Mouse (Mus musculus): ENCODE results near the gene Anapc7. TPM values are rescaled to one million over a fixed set of nuclear protein-coding genes. Genes with fewer than 3 reads are reported as not detected.

Gene Anapc7
- polyA plus RNA-seq, 1 experiment from 2014 or later = 27.4 TPM

DNA sequence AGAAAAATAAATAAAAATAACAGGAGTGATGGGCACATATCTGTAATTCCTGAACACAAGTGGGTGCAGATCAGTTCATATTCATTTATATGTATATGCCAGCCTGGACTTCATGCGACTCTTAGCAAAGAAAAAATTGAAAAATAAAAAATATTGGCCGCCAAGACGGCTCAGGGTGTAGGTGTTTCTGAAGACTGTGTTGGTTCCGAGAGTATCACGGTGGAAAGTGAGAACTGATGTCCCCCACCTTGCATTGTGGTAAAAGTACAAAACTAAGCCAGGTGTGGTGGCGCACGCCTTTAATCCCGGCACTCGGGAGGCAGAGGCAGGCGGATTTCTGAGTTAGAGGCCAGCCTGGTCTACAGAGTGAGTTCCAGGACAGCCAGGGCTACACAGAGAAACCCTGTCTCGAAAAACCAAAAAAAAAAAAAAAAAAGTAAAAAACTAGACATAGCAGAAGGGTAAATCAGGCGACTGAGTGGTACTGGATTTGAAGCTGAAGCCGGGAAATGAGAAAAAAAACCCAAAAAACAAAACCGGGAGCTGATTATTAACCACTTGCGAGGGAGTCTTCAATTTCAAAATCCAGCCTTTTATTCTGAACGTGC is 30.2 kb upstream of the Anapc7 start:
- no peak for DNase-seq (ENCODE audit: low spot score)
- Histone ChIP-seq H3K27ac (ENCODE audit: low read depth, low read length) (no peak overlapping the region), H3K4me2 (peak overlapping the region; percentile 74), H3K9me3 (ENCODE audit: control insufficient read depth, low read length) (no peaks in the 10 kb centered on the region), H3K27me3 (replicated peaks; ENCODE audit: control insufficient read depth, insufficient read depth, low read length) (no peaks in the 10 kb centered on the region), H3K9ac (ENCODE audit: low read depth, low read length) (peak overlapping the region; percentile 79), H3K36me3 (ENCODE audit: control insufficient read depth, insufficient read depth, low read length) (peaks cover 2% of the 10 kb centered on the region; the same call in 1 of the 2 replicates), H3K4me1 (replicated peaks; ENCODE audit: control insufficient read depth, insufficient read depth, low read length) (peaks cover 7% of the 10 kb centered on the region), H3K4me3 (ENCODE audit: low read depth, low read length) (peak overlapping the region; percentile 77)
- no peak for ATAC-seq (replicated peaks; ENCODE audit: low FRiP score)
- WGBS = 51% methylated on average over 15 of the region's 16 CpGs

GRCm38 (mm10) chr5:122391786-122392180 is 29.7 kb upstream of the Anapc7 start, which contains the start of gene Arpc3:
TSS of gene Arpc3 (plus strand) at chr5:122391878.
- H3K27ac ChIP-seq (ENCODE audit: low read depth, low read length) = 0 out of 2 replicates have a peak within 1 kb of the TSS, but pooled peaks have one; percentile 11
- H3K4me2 ChIP-seq = peak within 1 kb of the TSS; percentile 74
- peaks cover 7% of the 10 kb centered on the region for H3K4me1 ChIP-seq (replicated peaks; ENCODE audit: control insufficient read depth, insufficient read depth, low read length)
- H3K4me3 ChIP-seq (ENCODE audit: low read depth, low read length) = peak within 1 kb of the TSS; percentile 77
- no peaks in the 10 kb centered on the region for H3K9me3 ChIP-seq (ENCODE audit: control insufficient read depth, low read length)
- under 1% methylated on average over 39 of the region's 39 CpGs for WGBS
- peak within 1 kb of the TSS; percentile 79 for H3K9ac ChIP-seq (ENCODE audit: low read depth, low read length)
- H3K27me3 ChIP-seq (replicated peaks; ENCODE audit: control insufficient read depth, insufficient read depth, low read length) = no peaks in the 10 kb centered on the region
- H3K36me3 ChIP-seq (ENCODE audit: control insufficient read depth, insufficient read depth, low read length) = peaks cover 5% of the 10 kb centered on the region; the same call in 1 of the 2 replicates
- peak; percentile 89 for DNase-seq (ENCODE audit: low spot score)
- peak; percentile 90 for ATAC-seq (replicated peaks; ENCODE audit: low FRiP score)

GRCm38 (mm10) chr5:122392227-122393004 is 29.1 kb upstream of the Anapc7 start:
- WGBS = 10% methylated on average over 19 of the region's 19 CpGs
- Histone ChIP-seq H3K27ac (ENCODE audit: low read depth, low read length) (0 out of 2 replicates have a peak overlapping the region, but pooled peaks have one; percentile 11), H3K9ac (ENCODE audit: low read depth, low read length) (peak overlapping the region; percentile 79), H3K9me3 (ENCODE audit: control insufficient read depth, low read length) (no peaks in the 10 kb centered on the region), H3K4me3 (ENCODE audit: low read depth, low read length) (peak overlapping the region; percentile 77), H3K4me2 (peak overlapping the region; percentile 74), H3K36me3 (ENCODE audit: control insufficient read depth, insufficient read depth, low read length) (peaks cover 8% of the 10 kb centered on the region; the same call in 1 of the 2 replicates), H3K27me3 (replicated peaks; ENCODE audit: control insufficient read depth, insufficient read depth, low read length) (no peaks in the 10 kb centered on the region), H3K4me1 (replicated peaks; ENCODE audit: control insufficient read depth, insufficient read depth, low read length) (peaks cover 7% of the 10 kb centered on the region)
- ATAC-seq (replicated peaks; ENCODE audit: low FRiP score) (peak; percentile 37; the same call in 1 of the 2 replicates), DNase-seq (ENCODE audit: low spot score) (peak; percentile 45)

DNA sequence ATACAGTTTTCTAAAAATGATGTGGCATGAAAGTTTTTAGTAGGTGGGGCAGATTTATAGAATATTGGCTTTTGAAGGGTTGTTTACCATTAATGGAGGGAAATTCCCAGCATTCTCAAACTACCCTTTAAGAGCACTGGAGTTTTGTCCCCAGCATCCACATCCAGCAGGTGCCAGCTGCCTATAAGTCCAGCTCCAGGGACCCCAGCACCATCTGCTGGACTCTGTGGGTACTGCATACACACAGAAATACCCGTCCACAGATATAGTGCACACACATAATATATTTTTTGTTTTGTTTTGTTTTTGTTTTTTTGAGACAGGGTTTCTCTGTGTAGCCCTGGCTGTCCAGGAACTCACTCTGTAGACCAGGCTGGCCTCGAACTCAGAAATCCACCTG is 27.6 kb upstream of the Anapc7 start:
- peaks cover 8% of the 10 kb centered on the region; the same call in 1 of the 2 replicates for H3K36me3 ChIP-seq (ENCODE audit: control insufficient read depth, insufficient read depth, low read length)
- peak; percentile 66 for DNase-seq (ENCODE audit: low spot score)
- H3K4me1 ChIP-seq (replicated peaks; ENCODE audit: control insufficient read depth, insufficient read depth, low read length) = peaks cover 7% of the 10 kb centered on the region
- H3K4me2 ChIP-seq = 0 out of 2 replicates have a peak overlapping the region, but pooled peaks have one; percentile 20
- no peak overlapping the region for H3K4me3 ChIP-seq (ENCODE audit: low read depth, low read length)
- no peaks in the 10 kb centered on the region for H3K9me3 ChIP-seq (ENCODE audit: control insufficient read depth, low read length)
- H3K27me3 ChIP-seq (replicated peaks; ENCODE audit: control insufficient read depth, insufficient read depth, low read length) = no peaks in the 10 kb centered on the region
- no peak for ATAC-seq (replicated peaks; ENCODE audit: low FRiP score)
- 59% methylated on average over 2 of the region's 2 CpGs for WGBS
- no peak overlapping the region for H3K9ac ChIP-seq (ENCODE audit: low read depth, low read length)
- no peak overlapping the region for H3K27ac ChIP-seq (ENCODE audit: low read depth, low read length)

GRCm38 (mm10) chr5:122396791-122397190 is 24.7 kb upstream of the Anapc7 start:
- peaks cover 9% of the 10 kb centered on the region; the same call in 1 of the 2 replicates for H3K36me3 ChIP-seq (ENCODE audit: control insufficient read depth, insufficient read depth, low read length)
- H3K9ac ChIP-seq (ENCODE audit: low read depth, low read length) = no peak overlapping the region
- H3K27ac ChIP-seq (ENCODE audit: low read depth, low read length) = 0 out of 2 replicates have a peak overlapping the region, but pooled peaks have one; percentile 11
- WGBS = 60% methylated on average over 10 of the region's 10 CpGs
- H3K9me3 ChIP-seq (ENCODE audit: control insufficient read depth, low read length) = no peaks in the 10 kb centered on the region
- ATAC-seq (replicated peaks; ENCODE audit: low FRiP score) = no peak
- H3K4me1 ChIP-seq (replicated peaks; ENCODE audit: control insufficient read depth, insufficient read depth, low read length) = peaks cover 7% of the 10 kb centered on the region
- no peak overlapping the region for H3K4me3 ChIP-seq (ENCODE audit: low read depth, low read length)
- H3K4me2 ChIP-seq = 0 out of 2 replicates have a peak overlapping the region, but pooled peaks have one; percentile 4
- DNase-seq (ENCODE audit: low spot score) = no peak
- H3K27me3 ChIP-seq (replicated peaks; ENCODE audit: control insufficient read depth, insufficient read depth, low read length) = no peaks in the 10 kb centered on the region

DNA sequence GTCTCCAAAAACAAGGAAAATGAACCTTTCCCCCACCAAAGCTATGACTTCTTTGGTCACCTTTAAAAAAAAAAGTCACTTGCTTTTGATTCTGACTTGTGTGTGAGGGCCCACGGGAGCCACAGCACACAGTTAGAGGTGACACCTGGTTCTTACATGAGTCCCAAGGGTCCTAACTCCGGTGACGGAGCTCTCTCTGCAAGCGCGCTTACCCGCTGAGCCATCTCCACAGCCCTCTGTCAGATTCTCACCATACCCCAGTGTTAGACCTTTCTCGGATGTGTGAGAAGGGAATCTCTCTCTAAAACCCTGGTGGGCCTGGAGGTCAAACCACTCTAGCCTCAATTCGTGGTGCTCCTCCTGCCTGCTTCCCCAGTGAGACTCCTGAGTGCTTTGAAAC is 24.0 kb upstream of the Anapc7 start:
- ATAC-seq (replicated peaks; ENCODE audit: low FRiP score) = no peak
- 88% methylated on average over 8 of the region's 8 CpGs for WGBS

GRCm38 (mm10) chr5:122399871-122400270 is 21.6 kb upstream of the Anapc7 start:
- Histone ChIP-seq H3K4me2 (no peak overlapping the region), H3K9ac (ENCODE audit: low read depth, low read length) (no peak overlapping the region), H3K9me3 (ENCODE audit: control insufficient read depth, low read length) (no peaks in the 10 kb centered on the region), H3K27ac (ENCODE audit: low read depth, low read length) (no peak overlapping the region), H3K36me3 (ENCODE audit: control insufficient read depth, insufficient read depth, low read length) (peaks cover 31% of the 10 kb centered on the region), H3K27me3 (replicated peaks; ENCODE audit: control insufficient read depth, insufficient read depth, low read length) (no peaks in the 10 kb centered on the region), H3K4me3 (ENCODE audit: low read depth, low read length) (no peak overlapping the region), H3K4me1 (replicated peaks; ENCODE audit: control insufficient read depth, insufficient read depth, low read length) (no peaks in the 10 kb centered on the region)
- ATAC-seq (replicated peaks; ENCODE audit: low FRiP score) (no peak), DNase-seq (ENCODE audit: low spot score) (no peak)
- WGBS = 91% methylated on average over 8 of the region's 8 CpGs

More for the DNA sequence above, 24.0 kb upstream of the Anapc7 start:
- Histone ChIP-seq H3K36me3 (ENCODE audit: control insufficient read depth, insufficient read depth, low read length) (peaks cover 14% of the 10 kb centered on the region; the same call in 1 of the 2 replicates), H3K9me3 (ENCODE audit: control insufficient read depth, low read length) (no peaks in the 10 kb centered on the region), H3K4me1 (replicated peaks; ENCODE audit: control insufficient read depth, insufficient read depth, low read length) (peaks cover 5% of the 10 kb centered on the region), H3K9ac (ENCODE audit: low read depth, low read length) (no peak overlapping the region), H3K27me3 (replicated peaks; ENCODE audit: control insufficient read depth, insufficient read depth, low read length) (no peaks in the 10 kb centered on the region), H3K4me2 (no peak overlapping the region), H3K4me3 (ENCODE audit: low read depth, low read length) (no peak overlapping the region), H3K27ac (ENCODE audit: low read depth, low read length) (no peak overlapping the region)
- DNase-seq (ENCODE audit: low spot score) = no peak

DNA sequence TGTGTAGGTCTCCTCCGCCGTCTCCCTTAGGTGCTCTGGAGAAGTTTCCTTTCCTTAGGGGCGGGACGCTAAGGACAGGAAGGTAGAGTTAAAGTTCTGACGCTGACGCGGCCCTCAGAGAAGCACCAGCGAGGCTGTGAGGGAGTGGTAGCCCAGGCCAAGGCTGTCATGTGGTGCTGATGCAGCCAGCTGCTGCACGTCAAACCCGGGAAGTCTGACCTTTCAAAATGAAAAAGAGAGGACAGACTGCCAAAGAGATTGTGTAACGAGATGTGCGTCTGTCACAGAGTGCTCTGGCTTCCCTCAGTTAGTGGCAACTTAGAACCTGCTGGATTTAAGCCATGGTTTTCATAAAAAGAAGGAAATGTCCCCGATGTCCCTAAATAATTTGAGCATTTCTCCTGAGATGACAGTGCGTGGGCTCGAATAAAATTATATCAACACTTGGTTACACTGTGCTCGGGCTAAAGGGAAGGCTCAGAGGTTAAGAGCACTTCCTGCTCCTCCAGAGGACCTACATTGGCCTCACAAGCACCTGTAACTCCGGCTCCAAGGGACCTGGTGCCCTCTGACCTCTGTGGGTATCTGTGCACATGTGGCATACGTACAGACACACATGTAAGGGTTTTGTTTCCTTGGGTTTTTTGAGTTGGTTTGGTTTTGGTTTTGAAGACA is 20.7 kb upstream of the Anapc7 start:
- Histone ChIP-seq H3K9ac (ENCODE audit: low read depth, low read length) (no peak overlapping the region), H3K36me3 (ENCODE audit: control insufficient read depth, insufficient read depth, low read length) (peaks cover 37% of the 10 kb centered on the region), H3K4me1 (replicated peaks; ENCODE audit: control insufficient read depth, insufficient read depth, low read length) (no peaks in the 10 kb centered on the region), H3K9me3 (ENCODE audit: control insufficient read depth, low read length) (no peaks in the 10 kb centered on the region), H3K4me2 (no peak overlapping the region), H3K27me3 (replicated peaks; ENCODE audit: control insufficient read depth, insufficient read depth, low read length) (no peaks in the 10 kb centered on the region), H3K27ac (ENCODE audit: low read depth, low read length) (no peak overlapping the region), H3K4me3 (ENCODE audit: low read depth, low read length) (no peak overlapping the region)
- DNase-seq (ENCODE audit: low spot score) = no peak
- WGBS = 83% methylated on average over 18 of the region's 18 CpGs
- no peak for ATAC-seq (replicated peaks; ENCODE audit: low FRiP score)
